Mouse (Mus musculus): Measurements from ENCODE around the gene Kdm7a.

DNA sequence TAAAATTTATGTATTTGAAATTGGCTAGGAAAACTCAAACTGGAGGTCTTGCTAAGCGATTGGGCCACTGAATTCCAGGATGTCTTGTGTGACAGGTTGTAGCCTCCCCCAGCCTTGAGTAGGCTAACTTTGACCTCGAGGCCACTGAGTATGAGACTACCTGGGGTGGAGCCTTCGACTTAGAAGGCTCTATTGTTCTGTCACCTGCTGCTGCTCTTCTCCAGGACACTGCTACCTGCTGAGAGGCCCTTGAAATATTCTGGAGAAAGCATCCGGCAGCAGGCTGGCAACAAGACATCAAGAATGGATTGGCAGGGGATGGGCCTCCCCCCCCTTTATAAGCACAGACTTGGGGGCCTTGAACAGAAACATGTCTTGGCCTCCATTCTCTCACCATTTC, 75.1 kb downstream of the Kdm7a start:
- TF ChIP-seq MAX (IDR thresholded peaks at IDR 0.05), result no peak
- TF ChIP-seq USF1 (IDR thresholded peaks at IDR 0.05; ENCODE audit: low read depth), result no peak

Measured in C2C12 (cell line).